Mouse (Mus musculus): Measurements from ENCODE around the gene Cacng8.

GRCm38 (mm10) chr7:3420466-3420865, 30.0 kb downstream of the Cacng8 start:
- TF ChIP-seq CTCF (IDR thresholded peaks at IDR 0.05; ENCODE audit: borderline replicate concordance, insufficient read depth, low read length) (no peak), POLR2A (IDR thresholded peaks at IDR 0.05; ENCODE audit: low read depth, low read length) (no peak)

Measured in embryonic fibroblast, embryonic 13.5 days (primary cell).